Mouse (Mus musculus) kidney, adult 9 months (tissue): ENCODE results near the gene Cog3.

Experiments used
- DNase-seq: peaks from one replicate; pipeline ENCODE4 v3.0.0; 2022

Cog3 gene

DNA sequence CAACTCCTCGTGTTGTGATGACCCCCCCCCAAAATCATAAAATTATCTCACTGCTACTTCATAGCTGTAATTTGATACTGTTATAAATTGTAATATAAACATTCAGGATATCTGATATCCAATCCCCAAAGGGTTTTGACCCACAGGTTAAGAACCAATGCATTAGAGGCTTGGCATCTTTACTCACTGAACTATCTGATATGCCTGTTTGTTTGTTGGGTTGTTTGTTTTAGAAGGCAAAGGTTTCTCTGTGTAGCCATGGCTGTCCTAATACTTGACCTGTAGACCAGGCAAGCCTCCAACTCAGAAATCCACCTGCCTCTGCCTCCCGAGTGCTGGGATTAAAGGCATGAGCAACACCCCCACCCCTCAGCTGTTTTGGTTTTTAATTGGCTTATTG is 3.5 kb upstream of the Cog3 start:
- no peak for DNase-seq

DNA sequence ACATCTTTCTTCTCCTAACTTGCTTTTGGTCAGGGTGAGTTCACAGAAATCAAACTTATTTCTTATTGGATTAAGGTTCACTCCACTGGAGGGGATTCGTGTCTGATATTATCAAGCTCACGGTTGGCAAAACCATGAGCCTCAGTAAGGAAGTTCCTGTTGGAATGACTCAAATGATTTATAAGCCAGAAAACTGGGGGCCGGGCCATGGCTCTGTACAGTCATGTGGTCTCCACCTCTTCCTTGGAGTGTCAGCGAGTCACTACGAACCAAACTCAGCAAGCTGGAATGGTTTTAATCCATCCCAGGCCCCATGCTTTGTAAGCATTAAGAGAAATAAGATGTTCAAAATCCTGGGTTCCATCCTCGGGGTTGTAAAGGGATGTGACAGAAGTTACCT is 2.7 kb upstream of the Cog3 start:
- no peak for DNase-seq

DNA sequence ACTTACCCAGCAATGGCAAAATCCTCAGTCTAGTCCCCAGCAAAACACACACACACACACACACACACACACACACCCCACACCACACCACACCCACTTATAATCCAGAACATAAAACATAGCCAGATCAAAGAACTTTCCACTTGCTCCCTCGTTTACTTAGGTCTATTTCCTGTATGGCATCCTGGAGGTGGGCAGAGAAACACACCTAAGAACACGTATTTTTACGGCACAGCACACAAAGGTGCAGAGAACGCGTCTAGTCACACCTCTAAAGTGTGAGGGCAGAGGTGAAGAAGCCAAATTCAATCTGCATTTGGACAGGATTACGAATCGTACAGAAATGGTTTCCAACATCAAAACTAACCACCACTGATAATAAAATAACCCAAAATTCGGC is 1.1 kb downstream of the Cog3 start:
- no peak for DNase-seq

DNA sequence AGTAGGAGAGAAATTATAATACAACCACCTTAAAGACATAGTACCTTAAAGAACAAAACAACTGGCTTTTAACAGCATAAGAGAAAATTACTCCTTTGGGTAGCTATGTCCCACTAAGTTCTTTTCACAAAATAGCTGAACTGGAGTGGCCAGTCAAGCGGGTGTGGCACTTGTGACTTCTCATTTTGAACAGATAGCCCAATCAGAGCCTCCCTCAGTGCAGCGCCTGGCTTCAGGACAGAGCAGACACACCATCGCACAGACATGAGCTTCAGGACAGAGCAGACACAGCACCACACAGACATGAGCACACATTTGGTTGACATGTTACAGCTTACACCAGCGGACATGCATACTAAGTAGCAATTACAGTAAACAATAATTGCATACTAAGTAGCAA is 3.3 kb downstream of the Cog3 start:
- no peak for DNase-seq

DNA sequence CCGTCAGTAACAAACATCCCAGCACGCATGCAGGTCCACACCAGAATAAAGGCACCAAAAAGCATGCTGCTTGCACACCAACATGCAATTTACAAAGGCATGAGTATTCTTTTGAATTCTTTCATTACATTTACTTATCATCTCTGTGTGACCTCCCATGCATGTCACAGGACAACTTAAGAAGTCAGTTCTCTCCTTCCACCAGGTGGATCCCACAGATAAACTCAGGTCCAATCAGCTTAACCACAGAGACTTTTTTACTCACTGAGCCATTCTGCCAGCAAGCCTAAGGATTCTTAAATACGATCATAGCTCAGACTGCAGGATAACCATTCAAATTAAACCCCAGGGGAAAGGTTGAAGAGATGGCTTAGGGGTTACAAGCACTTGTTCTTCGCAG is 5.2 kb downstream of the Cog3 start:
- no peak for DNase-seq

DNA sequence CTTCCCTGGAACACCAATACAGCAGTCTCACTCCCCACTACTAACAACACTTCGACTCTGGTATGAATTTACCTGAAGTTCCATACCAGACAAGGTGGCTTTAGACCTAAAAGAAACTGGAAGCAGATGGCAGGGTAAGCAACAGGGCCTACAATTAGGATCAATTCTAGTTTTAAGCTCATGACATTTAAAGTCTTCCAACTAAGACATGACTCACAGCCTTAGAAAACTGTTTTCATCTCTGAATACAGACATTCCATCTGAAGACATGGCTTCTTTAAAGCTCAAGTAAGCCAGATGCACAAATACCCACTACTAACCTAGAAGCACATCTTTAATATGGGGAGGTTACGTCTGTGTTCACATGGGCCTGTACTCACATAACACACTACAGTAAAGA is 6.4 kb downstream of the Cog3 start:
- DNase-seq: no peak

DNA sequence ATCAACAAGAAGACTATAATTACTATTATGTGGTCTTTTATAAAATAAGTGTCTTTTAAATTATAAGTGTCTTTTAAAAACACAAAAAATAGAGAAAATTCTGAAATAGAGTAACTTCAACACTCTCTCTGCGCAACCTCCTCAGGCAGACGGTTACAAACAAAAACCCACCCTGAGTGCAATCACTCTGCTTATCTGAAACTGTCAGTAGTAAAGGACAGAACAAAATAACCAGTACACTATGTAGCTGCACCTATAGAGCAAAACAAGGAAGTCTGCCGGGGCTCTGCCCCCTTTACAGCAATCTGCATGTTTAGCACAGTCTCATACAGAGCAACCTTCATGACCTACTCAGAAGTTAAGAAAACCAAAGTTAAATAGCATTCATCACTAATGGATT is 12.4 kb downstream of the Cog3 start:
- no peak for DNase-seq

DNA sequence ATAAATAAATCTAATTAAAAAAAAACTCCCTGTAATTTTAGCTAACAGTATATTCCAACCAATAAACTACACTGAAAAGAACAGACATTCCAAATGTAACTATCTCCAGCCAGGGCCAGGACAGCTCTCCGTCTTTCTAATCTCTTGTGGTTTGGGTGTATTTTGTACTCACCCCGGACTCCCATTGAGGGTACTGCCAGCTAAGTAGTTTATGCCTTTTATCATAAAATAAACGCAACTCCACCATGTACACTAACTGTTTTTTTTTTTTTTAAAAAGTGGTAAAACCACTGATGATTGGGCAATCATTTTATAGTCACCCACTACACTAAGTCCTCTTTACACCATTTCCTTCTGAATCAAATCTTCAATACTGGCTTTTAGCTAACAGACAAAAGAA is 18.7 kb downstream of the Cog3 start:
- DNase-seq: no peak

DNA sequence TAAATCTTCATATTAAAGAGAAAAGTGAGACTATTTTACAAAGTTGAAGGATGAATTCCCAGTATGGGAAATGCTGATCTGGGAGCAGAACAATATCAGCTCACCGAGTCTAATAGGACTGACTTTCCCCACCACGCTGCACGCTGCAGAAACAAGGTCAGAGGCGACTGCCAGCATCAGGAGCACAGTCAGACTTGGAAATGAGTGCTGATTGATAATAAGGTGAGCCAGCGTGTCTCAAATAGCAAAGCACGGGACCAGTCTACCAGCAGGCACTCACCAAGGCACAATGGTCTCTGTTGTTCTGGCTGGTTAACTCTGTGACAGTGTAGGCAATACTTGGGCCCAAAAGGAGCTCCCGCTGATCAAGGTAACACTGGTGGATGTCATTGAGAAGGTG is 21.7 kb downstream of the Cog3 start:
- no peak for DNase-seq

DNA sequence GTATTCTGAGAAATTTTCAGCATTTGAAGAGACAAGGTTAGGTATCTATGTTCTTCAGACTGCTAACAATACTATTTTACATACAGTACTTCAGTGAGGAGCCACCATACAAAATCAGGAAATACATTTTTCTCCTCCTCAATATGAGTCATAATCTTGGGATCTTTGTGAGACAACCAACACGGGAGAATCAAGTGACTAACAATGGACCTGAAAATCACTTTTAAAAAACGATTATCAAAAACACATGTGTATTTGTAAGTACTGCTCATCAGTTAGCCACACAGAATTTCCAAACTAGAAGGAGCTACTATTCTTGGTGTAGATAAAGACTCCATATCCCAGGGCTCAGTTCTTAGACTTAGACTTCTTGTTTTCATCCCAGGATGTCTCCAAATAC is 23.0 kb downstream of the Cog3 start:
- DNase-seq: no peak

DNA sequence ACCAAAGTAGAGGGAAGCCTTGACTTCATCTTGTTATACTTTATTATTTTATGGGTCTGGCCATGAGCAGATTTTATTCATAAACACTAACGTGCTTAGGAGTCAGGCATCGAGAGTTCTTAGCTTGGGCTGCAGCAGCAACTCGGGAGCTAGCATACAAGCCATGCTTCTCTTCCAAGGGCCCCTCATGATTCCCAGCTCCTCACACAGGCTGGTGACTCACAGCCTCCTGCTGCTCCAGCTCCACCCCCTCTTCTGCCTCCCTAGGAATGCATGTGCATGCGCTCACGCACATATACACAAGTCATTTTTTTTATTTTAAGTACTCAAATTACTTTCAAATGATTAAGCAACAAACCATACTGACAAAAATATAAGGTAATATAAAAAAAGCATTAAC is 26.2 kb downstream of the Cog3 start:
- no peak for DNase-seq

DNA sequence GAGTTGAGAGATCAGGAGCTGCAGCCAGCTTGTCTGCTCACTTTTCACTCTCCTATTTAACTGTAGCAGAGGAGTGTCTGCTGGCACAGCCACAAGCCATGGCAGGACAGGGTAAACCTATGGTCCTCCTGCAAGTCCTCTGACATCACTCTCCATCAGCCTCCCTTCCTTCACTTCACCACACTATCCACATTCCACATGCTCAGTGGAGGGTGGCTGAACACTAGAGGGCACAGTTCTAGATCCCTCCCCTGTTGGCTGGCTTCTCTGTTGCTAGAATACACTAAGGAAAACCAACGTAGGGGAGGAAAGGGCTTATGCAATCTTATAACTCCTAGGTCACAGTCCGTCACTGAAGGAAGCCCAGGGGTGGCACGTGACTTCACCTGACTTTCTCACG is 27.3 kb downstream of the Cog3 start:
- peak; percentile 95 for DNase-seq

DNA sequence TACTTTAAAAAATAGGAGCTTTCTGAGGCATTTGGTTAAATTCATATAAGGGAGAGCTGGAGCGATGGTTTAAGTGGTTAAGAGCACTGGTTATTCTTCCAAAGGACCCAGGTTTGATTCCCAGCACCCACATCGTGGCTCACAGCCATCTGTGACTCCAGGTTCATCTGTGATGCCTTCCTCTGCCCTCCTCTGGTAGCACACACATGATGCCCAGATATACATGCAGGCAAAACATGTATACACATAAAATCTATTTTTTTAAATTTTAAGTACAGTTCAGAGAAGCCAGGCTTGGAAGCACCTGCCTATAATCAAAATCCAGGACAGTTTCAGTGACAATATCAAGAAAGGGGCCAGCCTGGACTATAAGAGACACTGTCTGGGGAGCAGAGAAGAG is 31.5 kb downstream of the Cog3 start:
- no peak for DNase-seq

DNA sequence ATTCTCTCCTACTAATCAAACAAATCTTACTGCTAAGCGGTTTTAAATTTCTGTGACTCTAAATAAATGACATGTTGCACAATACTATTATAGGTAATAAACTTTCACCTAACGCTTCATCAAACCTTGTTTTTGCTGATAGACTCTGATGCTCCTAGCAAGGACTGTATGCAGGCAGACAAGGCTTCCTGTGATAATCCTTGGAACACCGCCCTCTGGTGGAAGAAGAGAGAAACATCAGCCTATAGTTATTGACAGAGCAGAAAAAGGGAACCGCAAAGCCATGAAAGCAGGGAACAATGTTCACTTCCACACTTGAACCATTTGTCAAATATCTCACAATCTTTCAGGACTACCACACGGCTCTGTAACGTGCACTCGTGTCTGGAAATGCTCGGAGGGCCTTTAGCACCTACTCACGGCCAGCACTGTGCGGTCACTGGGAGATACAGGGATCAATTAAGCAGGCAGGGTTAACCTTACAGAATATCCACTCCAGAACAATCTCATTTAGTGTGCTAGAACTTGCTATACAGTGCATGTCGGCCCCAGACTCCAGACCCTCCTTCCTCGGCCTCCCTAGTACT is 32.2 kb downstream of the Cog3 start:
- peak; percentile 57 for DNase-seq

DNA sequence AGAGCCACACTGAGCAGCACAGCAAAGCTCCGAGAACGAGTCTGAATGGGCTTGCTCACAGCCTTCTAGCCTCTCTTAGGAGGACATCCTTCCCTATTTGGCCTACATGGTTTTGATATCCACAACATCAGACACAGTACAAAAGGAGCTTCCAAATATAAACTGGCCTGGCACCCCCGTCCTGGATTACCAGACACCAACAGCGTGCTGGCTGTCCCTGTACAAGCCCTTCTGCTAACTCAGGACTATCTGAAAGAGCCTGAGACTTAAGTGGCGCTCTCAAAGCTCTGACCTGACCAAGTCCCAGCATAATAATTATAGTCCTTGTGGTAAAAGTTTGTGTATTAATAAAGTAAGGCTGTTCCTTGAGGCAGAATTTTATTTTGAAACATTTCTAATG is 34.2 kb downstream of the Cog3 start:
- no peak for DNase-seq

DNA sequence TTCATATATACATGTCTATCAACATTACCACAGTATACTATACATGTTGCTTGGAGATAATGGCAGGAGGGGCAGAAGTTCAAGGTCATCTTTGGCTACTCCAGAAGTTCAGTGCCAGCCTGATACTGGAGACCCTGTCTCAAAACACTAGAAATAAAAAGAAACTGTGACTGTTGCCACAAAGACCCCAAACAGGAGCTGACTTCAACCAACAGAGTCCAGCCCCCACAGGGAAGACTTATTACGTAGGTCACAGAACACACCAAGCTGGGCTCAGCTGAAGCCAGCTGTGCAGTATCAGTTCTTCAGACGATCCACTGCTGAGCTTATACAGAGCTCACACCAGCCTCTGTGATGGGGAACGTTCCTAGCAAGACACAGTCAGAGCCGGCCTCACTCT is 37.9 kb downstream of the Cog3 start:
- DNase-seq: no peak

DNA sequence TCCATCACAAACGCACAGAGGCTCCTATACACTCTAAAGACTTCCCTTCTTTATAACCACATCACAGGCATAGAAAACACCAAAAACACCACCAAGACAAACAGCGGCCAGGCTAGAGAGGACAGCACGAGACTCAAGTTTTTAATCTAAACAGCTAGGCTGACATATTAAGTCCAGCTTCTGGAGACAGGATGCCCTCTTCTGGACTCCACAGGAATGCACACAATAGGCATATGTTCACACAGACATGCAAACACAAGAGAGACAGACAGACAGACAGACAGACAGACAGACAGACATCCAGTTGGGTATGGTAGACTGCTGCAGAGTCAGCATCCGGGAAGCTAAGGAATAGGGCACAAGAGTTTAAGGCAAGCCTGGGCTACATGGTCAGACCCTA is 40.7 kb downstream of the Cog3 start:
- peak; percentile 33 for DNase-seq

DNA sequence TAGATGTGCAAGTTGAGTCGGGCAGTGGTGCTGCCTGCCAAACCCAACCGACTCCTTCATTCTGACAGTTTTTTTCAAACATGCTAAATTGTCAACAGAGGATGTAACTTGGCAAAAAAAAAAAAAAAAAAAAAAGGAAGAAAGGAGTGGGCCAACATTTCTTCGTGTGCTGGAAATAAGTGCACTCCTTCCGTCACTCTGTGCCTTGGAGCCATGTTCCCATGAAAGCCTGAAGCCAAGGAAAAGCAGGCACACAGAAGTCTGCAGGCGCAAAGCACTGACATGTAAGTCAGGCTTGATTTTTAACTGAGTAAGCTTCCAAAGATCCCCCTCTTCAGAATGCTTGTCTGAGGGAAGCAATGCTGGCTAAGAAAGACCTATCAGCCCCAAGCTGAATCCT is 41.6 kb downstream of the Cog3 start:
- DNase-seq: no peak

DNA sequence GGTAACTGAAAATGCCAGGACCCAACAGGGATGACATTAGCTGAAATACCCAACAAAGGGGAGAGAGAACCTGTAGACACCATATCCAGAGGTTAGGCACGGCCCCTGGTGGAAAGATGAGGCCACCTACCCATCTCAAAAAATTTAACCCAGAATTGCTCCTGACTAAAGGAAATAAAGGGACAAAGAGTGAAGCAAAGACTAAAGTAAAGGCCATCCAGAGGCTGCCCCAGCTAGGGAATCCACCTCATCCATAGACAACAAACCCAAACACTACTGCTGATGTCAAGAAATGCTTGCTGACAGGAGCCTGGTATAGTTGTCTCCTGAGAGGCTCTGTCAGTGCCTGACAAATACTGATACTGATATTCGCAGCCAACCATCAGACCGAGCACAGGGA is 42.6 kb downstream of the Cog3 start:
- DNase-seq: no peak

DNA sequence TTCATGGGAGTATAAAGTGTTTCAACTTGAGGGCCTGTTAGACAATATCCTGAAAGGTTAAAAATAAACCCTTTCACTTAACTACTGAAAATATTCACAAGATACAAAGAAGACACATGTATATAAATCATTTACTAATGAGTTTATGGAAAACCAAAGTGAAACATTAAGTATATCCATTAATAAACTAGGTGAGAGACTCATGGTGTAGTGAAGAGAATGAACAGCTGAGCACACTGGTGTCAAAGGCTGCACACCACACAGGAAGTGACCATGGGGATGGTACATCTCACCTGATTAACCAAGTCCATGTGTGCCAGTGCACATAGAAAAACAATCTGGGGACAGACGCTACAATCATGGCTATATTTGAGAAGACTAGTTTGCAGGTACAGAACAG is 45.3 kb downstream of the Cog3 start:
- peak; percentile 70 for DNase-seq

DNA sequence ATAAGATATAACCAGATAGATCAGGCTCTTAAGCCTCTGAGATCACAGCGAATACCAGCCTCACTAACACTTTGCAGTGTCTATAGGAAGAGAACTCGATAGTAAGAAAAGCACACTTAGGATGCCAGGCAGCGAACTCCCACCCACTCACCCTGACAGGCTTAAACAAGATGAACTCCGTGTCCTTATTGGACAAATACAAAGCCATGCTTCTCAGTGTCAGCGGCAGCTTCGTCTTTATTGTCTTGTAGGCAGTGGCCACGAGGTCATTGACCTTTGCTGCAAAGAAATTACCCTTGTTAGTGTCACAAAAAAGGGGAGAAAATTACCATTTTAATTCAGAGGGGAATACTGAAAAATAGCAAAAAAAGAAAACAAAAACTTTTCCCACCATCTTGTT is 46.5 kb downstream of the Cog3 start:
- no peak for DNase-seq

DNA sequence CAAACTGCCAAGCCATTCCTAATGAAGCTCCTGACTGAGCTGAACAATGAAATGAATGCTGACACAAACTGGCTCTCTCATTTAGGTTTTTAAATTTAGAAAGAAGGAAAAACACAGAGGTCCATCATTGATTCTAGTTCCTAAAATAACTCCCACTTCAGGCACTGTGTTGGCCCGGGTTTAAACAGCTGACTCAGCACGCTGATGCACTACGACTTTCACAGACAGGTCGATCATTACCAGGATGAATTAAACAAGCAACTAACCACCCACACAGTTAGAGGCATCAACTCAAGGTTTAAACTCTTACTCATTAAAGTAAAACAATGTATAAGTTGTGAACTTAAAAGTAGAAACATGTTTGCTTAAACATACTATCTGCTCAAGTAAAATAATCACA is 47.7 kb downstream of the Cog3 start:
- peak; percentile 76 for DNase-seq

DNA sequence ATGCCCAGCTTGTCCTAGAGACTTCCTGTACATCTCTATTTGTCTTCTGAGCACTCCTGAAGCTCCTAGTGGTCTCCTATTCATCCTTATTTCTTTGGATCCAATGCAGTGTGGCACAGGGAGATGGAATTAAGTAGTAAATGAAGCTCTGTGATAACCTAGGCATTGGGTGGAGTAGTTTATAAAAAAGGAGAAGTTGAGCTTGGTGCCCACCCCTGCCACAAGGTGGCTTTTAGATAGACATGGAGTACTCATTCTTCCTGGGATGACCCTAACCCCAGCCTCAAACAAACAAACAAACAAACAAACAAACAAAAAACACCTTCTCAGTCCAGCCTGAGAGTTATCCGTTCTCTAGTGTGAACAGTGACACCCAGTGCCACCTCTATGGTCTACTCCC is 56.4 kb downstream of the Cog3 start:
- DNase-seq: no peak

DNA sequence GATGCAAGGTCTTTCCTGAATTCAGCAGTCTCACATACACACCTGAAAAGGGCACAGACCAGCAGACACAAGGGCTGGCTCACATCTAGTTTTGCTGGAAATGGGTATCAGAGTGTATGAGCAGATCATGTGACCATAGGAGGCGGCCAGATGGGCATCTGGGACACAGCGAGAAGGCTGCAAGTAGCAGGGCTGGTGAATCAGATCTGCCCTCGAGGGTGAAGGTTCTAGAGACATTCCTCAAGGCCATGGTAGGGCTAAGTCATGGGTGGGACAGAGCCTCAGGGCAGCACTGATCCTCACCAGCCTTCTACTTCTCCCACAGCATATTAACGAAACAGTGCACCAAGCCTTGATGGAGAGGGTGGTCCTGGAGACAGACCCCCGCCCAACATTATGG is 58.2 kb downstream of the Cog3 start:
- DNase-seq: peak; percentile 12

DNA sequence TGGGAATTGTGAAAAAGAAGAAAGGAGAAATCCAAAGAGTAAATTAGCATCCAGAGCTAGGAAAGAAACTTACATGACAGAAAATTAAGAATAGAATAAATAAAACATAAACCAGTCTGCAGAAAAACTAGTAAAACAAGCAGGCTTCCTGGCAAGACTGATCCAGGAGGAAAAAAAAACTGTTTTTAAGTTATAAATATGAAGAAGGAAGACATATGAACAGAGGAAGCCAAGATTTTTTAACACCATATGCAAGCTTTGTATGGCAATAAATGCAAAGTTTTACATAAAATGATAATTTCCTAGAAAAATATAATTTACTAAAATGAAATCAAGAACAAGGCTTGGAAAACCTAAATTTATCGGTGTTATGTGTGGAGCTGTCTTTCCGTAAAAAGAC is 63.9 kb downstream of the Cog3 start:
- DNase-seq: no peak

DNA sequence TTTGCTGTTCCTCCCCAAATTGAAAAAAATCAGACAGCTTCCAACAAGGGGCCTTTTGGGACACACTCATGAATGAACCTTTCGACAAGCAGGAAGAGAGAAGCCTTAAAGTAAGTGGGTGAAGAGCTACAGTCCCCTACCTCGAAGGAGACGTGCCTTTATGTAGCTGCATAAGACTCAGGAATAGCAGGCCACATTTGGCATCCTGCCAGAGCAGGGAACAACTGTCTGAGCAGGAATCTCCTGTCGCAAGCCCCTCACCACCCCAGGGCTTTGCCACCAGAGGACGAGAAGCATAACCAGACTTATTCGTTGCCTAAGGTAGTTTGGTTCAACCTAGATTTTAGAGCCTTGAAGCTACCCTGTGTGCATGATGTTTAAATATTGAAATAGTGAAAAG is 78.0 kb downstream of the Cog3 start:
- no peak for DNase-seq
